Mouse (Mus musculus): Measurements from ENCODE around the gene Osbpl9.

The Osbpl9 gene

GRCm38 (mm10) chr4:109043294-109043693 lies 158.8 kb downstream of the Osbpl9 start:
- DNase-seq (ENCODE audit: low spot score in 2 of 2), result no peak

DNA sequence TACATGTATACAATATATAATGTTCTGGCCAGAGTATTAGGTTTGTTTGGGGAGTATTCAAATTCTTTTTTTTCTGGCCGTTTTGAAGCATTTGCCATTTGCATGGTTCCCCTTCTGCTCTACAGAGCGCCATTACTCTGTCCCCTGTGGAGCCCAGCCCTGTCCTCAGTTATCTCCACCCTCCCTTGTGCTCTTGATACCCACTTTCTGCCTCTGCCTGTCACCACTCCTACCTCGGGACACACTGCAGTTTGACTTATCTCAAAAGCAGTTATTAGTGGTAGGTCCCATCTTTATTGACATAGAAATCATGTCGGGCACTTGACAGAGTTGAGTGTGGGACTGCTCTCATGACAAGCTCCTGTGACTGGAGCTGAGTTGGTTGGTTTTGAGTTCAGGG lies 159.3 kb downstream of the Osbpl9 start:
- DNase-seq (ENCODE audit: low spot score in 2 of 2), result no peak

GRCm38 (mm10) chr4:109036327-109036726 lies 165.7 kb downstream of the Osbpl9 start:
- peak; percentile 21 to 46 for DNase-seq (ENCODE audit: low spot score in 2 of 2)

DNA sequence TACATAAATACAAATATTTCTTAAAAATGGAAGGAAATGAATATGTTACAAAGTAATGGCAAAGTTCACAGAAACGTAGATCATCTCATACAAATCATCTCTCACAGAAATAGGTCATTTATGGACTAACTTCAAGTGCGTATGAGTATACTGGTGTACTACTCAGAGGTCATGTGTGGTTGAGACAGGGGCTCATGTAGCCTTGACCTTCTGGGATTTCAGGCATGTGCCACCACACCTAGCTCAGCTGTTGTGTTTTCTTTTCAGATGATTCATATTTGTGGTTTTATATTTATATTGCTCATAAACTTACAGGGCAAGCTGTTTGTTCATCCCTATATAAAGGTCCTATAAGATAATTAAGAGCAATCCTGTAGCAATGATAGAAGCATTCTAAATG lies 171.8 kb downstream of the Osbpl9 start:
- DNase-seq (ENCODE audit: low spot score in 2 of 2), result no peak

GRCm38 (mm10) chr4:109029857-109030256 lies 172.2 kb downstream of the Osbpl9 start:
- DNase-seq (ENCODE audit: low spot score in 2 of 2), result no peak

GRCm38 (mm10) chr4:109026543-109026942 lies 175.5 kb downstream of the Osbpl9 start:
- DNase-seq (ENCODE audit: low spot score in 2 of 2), result no peak

GRCm38 (mm10) chr4:109025061-109025460 lies 177.0 kb downstream of the Osbpl9 start:
- DNase-seq (ENCODE audit: low spot score in 2 of 2), result no peak

- no peak for DNase-seq (ENCODE audit: low spot score in 2 of 2)
Measured at GRCm38 (mm10) chr4:109021976-109022375, 180.1 kb downstream of the Osbpl9 start.

- DNase-seq (ENCODE audit: low spot score in 2 of 2), result no peak
Measured at GRCm38 (mm10) chr4:109019301-109019700, 182.8 kb downstream of the Osbpl9 start.

- peak in 1 of 2 experiments; percentile 13 for DNase-seq (ENCODE audit: low spot score in 2 of 2)
Measured at GRCm38 (mm10) chr4:109017441-109017840, 184.6 kb downstream of the Osbpl9 start.

DNA sequence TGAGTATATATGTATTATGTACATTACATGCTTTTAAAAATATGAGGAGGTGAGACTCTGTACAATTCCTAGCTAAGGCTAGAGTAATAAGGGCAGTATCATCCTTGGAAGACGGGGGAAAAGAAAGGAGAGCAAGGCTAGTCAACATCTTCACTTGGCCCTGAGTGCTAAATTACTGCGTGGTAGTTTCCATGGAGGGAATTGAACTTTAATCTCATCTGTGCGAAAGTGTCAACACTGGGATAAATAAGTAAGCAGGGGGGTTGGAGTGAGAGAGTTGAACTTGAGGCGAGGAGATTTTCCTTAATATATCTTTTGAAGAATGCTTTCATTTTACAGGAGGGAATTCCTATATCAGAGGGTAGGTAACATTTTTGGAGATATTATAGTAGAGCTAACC lies 188.0 kb downstream of the Osbpl9 start:
- DNase-seq (ENCODE audit: low spot score in 2 of 2), result no peak
